Mouse (Mus musculus) heart, adult 11 months (tissue): Measurements from ENCODE around the gene Klhdc8a.
"Not testable (repeated sequence)": the region's sequence is repeated elsewhere in the genome, so short reads cannot be mapped to it uniquely, and the experiment has no call there.

Experiments
- DNase-seq: peaks from one replicate; pipeline ENCODE4 v3.0.0; 2022

The Klhdc8a gene

DNA sequence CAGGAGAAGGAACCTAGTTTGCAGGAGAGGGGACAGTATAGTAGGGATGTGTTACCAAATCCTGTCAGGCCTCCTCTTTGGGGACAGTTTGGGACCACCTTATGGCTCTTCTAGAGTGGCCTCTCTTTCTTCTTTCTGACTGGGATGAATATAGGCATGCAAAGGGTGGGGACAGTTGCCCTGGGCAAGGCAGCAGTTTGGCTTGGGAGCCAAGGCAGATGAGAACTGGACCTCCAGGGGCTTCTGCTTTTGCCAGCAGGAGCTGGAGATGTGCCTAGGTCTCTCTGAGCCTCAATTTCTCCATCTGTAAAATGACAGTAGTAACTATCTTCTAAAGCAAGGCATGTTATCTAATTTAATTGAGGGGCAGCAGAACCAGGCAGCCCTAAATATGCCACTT, 48.5 kb downstream of the Klhdc8a start:
- DNase-seq = peak; percentile 93

DNA sequence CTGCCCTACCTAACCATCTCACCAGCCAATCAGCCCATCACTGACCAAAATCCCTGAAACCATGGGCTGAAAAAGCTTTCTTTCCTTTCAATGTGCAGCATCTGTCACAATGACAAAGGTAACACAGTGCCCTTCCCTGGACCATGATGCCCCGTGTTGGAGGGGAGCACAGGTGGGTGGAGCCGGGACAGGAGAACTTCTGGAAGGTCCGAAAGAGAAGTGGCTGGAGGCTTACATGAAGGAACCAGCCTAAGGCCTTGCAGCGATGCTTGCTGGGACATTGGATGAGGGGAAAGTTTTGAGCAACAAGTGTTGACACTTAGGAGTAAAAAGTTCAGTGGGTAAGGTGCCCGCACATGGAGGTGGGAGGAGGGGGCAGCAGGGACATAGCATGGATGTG, 50.0 kb downstream of the Klhdc8a start:
- peak; percentile 93 for DNase-seq

DNA sequence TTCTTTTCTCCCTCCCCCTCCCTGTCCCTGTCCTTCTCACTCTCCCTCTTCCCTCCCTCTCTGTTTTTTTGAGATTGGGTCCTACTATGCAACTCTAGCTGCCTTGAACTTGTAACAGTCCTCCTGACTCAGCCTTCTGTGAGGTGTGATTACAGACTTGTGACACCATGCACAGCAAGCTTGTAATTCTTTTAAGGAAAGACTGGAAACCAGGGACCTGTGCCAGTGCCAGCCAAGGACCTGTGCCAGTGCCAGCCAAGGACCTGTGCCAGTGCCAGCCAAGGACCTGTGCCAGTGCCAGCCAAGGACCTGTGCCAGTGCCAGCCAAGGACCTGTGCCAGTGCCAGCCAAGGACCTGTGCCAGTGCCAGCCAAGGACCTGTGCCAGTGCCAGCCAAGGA, 50.6 kb downstream of the Klhdc8a start:
- DNase-seq = not testable (repeated sequence)

DNA sequence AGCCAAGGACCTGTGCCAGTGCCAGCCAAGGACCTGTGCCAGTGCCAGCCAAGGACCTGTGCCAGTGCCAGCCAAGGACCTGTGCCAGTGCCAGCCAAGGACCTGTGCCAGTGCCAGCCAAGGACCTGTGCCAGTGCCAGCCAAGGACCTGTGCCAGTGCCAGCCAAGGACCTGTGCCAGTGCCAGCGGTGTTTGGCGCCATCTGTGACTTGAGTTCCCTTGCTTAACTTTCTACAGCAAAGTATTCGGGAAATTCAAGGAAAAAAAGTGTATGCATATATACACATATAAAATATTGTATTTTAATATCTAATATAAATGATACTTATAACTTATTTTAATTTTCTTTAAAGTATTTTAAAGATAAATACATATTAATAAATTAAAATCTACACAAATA, 51.2 kb downstream of the Klhdc8a start:
- DNase-seq = not testable (repeated sequence)

DNA sequence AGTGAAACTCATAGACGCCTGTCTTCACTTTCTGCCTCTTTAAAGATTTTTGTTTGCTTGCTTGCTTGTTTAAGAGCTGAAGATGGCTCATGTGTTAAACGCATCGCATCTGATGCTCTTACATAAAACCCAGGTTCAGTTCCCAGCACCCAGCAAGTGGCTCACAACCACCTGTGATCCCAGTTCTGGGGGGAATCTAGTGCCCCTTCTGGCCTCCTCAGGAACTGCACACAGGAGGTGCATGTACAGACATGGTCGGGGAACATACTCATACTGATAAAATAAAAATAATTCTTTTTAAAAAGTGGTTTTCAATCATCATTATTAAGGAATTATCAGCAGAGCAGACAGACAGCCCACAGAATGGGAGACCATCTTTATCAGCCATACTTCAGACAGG, 52.6 kb downstream of the Klhdc8a start:
- DNase-seq = no peak

DNA sequence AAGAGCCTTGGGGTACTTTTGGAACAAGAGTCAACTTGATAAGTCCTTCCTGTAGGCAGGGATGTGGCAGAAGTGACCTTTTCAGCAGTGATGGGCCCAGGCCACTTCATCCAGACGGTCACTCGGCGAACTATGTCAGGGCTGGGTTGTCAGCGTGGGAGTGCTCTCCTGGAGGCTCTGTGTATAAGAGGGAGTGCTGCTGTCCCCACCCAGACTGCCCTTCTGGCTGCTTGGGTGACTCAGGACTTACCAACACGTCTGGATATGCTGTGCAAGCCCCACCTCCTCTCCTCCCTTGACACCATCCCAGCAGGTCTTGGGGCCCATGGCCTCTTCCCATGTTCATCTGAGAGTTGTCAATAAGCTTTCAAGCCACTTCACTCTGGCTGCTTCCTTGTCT, 55.0 kb downstream of the Klhdc8a start:
- no peak for DNase-seq

DNA sequence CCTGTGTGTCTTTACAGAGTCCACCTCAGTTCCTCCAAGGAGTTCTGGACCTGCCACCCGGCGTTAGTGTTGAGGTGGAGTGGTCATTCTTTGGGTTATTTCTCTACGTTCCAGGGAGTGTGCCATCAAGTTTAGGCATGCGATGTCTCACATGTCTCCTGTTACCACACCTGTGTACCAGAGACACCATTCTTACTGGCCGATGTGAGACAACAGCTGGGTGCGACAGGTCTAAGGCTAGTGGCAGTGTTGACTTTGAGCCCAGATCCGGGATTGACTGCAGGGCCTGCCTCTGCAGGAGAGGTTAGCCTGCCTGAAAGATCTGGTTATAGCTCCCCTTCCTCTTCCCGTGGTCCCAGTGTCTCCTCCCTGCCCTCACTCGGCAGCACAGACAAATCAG, 55.8 kb downstream of the Klhdc8a start:
- DNase-seq = no peak

DNA sequence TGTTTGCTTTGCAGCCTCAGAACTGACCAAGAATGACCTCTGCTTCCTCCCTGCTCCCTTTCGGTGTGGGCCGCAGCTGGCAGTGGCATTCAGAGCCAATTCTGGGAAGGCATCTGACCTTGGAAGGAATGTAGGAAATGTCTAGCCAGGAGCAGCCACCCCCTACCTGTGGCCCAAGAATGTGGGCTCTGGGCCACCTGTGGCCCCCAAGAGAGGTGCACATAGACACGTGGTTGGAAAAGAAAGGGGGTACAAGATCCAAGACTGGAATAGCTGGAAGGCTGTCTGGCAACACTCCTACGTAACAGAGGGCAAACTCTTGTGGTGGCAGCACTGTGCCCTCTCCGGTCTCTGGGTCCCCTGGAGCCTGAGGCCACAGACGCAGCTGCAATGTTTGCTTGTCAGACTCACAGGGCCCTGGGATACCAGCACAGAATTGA, 56.8 kb downstream of the Klhdc8a start:
- peak; percentile 95 for DNase-seq

DNA sequence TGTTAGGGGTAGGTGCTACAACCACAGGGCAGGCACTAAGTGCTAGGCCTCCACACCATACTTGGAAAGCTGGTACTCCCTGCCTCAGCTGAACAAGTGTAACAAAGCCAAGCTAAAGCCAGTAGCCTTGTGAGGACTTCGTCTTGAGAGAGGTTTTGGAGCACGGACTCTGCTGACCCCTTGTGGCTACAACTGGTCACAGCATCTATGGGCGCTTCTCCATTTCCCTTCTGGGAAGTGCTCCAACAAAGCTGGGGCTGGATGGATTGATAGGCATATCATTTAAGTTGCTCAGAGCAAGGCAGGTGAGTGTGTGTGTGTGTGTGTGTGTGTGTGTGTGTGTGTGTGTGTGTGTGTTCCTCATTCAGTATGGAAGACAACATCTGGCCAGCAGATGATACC, 57.4 kb downstream of the Klhdc8a start:
- peak; percentile 98 for DNase-seq

DNA sequence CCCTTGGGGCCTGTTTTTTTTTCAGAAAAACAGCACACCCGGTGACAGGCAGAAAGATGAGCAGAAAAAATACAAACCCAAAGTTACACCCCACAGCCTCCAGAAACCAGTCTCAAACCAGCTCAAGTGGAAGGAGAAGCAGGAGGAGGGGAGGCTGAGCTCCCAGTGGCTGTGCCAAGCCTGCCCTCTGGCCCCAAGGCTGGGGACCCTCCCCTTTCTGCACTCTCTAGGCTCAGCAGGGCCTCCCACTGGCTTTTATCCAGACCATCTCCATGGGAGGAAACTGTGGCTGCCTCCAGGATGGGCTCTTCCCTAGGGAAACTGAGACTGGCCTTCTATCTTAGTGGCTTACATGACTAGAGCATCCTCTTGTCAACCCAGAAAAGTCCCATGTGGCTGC, 58.4 kb downstream of the Klhdc8a start:
- DNase-seq = no peak
